Mouse (Mus musculus) kidney, postnatal 4 days (tissue): ENCODE results near the gene Gm5155.
"Not testable (repeated sequence)": the region's sequence is repeated elsewhere in the genome, so short reads cannot be mapped to it uniquely, and the experiment has no call there.

Source experiments
- DNase-seq, 2 experiments: peaks; one replicate each; pipeline ENCODE4 v3.0.0; 2021; ENCODE audit warnings: mixed read lengths in 2 of 2

Gene Gm5155

GRCm38 (mm10) chr7:17871467-17871866 lies at the start of gene Gm5155:
Gm5155 (plus strand) TSS chr7:17871767.
- DNase-seq = no peak

DNA sequence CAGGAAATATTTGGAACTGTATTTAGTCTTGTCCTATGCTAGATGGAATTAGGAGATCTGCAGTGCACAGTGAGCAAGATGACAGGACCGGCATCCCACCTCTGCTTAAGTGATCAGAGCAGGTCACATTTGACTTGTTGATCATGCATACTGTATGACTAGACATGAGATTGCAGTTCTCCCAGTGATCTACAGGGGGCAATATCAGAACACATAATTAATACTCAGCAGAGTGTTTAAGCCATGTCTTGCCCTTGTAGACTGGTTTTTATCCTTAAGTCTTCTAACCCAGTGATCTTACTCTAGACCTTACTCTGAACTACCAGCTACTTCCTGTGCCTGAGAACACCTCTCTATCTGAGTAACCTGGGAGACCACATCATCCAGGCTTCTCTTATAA lies 791 bp upstream of the Gm5155 start:
- no peak for DNase-seq

DNA sequence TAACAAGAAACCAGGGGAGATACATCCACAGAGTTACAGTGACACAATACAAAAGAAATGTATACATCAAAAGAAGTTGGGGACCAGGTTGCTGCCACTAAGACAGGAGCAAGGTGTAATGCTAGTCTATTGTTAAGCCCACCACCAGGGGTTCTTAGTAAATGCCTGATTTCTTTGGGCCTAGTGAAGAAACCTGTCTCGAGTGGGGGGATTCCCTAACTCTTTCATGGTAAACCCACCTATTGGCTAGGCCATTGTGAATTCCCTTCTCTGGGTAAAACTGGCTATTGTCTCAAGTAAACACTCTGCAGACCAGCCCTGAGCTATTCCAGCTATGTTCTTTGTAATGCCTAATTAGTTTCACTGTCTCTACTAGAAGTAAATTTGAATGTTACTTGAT lies 23.8 kb downstream of the Gm5155 start:
- not testable (repeated sequence) for DNase-seq

DNA sequence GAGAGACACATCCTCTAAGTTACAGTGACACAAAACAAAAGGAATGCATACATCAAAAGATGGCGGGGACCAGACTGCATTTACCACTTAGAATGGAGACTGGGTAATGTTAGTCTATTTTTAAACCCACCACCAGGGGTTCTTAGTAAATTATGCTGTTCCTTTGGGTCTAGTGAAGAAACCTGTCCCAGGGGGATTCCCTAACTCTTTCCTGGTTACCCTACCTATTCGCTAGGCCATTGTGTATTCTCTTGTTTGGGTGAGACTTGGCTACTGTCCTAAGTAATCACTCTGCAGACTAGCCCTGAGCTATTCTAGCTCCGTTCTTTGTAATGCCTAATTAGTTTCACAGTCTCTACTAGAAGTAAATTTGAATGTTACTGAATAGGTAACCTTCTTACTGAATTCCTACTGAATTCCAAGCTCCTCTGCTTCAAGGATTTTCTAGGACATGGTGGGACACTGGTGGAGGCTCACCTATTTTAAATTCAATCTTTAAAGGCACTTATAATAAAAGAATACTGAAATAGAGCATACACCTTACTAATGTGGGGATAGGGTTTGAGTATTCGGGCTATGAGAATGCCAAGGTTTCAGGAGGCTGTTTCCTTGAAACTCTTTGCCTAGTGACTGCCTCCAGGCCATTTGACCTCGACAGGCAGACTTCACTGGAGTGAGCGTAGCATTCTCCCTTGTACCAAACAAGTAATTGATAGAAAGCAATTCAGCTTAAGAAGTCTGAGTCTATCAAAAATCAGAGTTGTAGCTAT lies 31.8 kb downstream of the Gm5155 start:
- DNase-seq = no peak
